Mouse (Mus musculus) myocyte (in vitro differentiated cells): ENCODE data around the gene Alad.

ENCODE experiments used
- MYOD1 ChIP-seq, 3 experiments: IDR thresholded peaks; one replicate each; pipeline ENCODE4 v1.6.1; 2011; ENCODE audit warnings: control low read depth in 2 of 3, low read depth in 2 of 3, mild to moderate bottlenecking in 2 of 3, moderate library complexity in 1 of 3; ENCODE audit not compliant: insufficient read length in 2 of 3, control insufficient read depth in 1 of 3
- POLR2A ChIP-seq: IDR thresholded peaks from one replicate; pipeline ENCODE4 v1.6.1; 2011; ENCODE audit warnings: low read depth, mild to moderate bottlenecking, control low read depth, moderate library complexity; ENCODE audit not compliant: insufficient read length
- USF1 ChIP-seq: IDR thresholded peaks from one replicate; pipeline ENCODE4 v1.6.1; 2011; ENCODE audit warnings: low read depth, mild to moderate bottlenecking, control low read depth, moderate library complexity

GRCm38 (mm10) chr4:62475131-62475530 lies 44.6 kb downstream of the Alad start:
- TF ChIP-seq POLR2A = no peak
- no peak for TF ChIP-seq MYOD1 (IDR thresholded peaks at IDR 0.05; ENCODE audit: control insufficient read depth in 1 of 3, insufficient read length in 2 of 3, low read depth in 2 of 3)
- TF ChIP-seq USF1 = no peak
